Mouse (Mus musculus): ENCODE results near the gene Crtc3. TPM values are rescaled to one million over a fixed set of nuclear protein-coding genes. Genes with fewer than 3 reads are reported as not detected.

Crtc3 gene
- polyA plus RNA-seq, 2 experiments, result 1.9 to 2.4 TPM

- DNase-seq (ENCODE audit: low read depth in 3 of 3, low spot score in 3 of 3), result no peak
These were observed 112.9 kb downstream of the Crtc3 start for GRCm38 (mm10) chr7:80575750-80576149.

GRCm38 (mm10) chr7:80573076-80573475, 115.6 kb downstream of the Crtc3 start:
- Histone ChIP-seq H3K4me2 (ENCODE audit: low read depth) (no peak overlapping the region), H3K36me3 (replicated peaks; ENCODE audit: control insufficient read depth, insufficient read depth, low read depth) (no peaks in the 10 kb centered on the region), H3K27ac (no peak overlapping the region), H3K4me3 (ENCODE audit: insufficient read depth in 1 of 2, low read depth in 2 of 2, low read length in 2 of 2) (no peak overlapping the region), H3K9ac (replicated peaks) (no peak overlapping the region), H3K4me1 (replicated peaks; ENCODE audit: control insufficient read depth in 2 of 2, insufficient read depth in 2 of 2, low read length in 1 of 2) (peaks cover 0 to 2% of the 10 kb centered on the region in 2 experiments; a peak in 1 of 4 replicates), H3K27me3 (ENCODE audit: control insufficient read depth, insufficient read depth, low read length) (no peaks in the 10 kb centered on the region), H3K9me3 (ENCODE audit: control insufficient read depth, low read length) (no peaks in the 10 kb centered on the region)
- no peak for DNase-seq (ENCODE audit: low read depth in 3 of 3, low spot score in 3 of 3)
- WGBS (ENCODE audit: insufficient replicate concordance), result 45% methylated on average over 3 of the region's 3 CpGs
- no peak for TF ChIP-seq CTCF (IDR thresholded peaks at IDR 0.05; ENCODE audit: low read depth)
- no peak for TF ChIP-seq EP300 (IDR thresholded peaks at IDR 0.05; ENCODE audit: low read depth)
- ATAC-seq (ENCODE audit: insufficient read depth), result no peak

More at GRCm38 (mm10) chr7:80575750-80576149, 112.9 kb downstream of the Crtc3 start:
- peaks cover 0 to 2% of the 10 kb centered on the region in 2 experiments; a peak in 1 of 4 replicates for H3K4me1 ChIP-seq (replicated peaks; ENCODE audit: control insufficient read depth in 2 of 2, insufficient read depth in 2 of 2, low read length in 1 of 2)
- no peak overlapping the region for H3K4me2 ChIP-seq (ENCODE audit: low read depth)
- no peaks in the 10 kb centered on the region for H3K36me3 ChIP-seq (replicated peaks; ENCODE audit: control insufficient read depth, insufficient read depth, low read depth)
- no peak overlapping the region for H3K27ac ChIP-seq
- TF ChIP-seq EP300 (IDR thresholded peaks at IDR 0.05; ENCODE audit: low read depth) (no peak), CTCF (IDR thresholded peaks at IDR 0.05; ENCODE audit: low read depth) (no peak)
- no peak overlapping the region for H3K9ac ChIP-seq (replicated peaks)
- 15% methylated on average over 9 of the region's 9 CpGs for WGBS (ENCODE audit: insufficient replicate concordance)
- no peaks in the 10 kb centered on the region for H3K9me3 ChIP-seq (ENCODE audit: control insufficient read depth, low read length)
- no peak for ATAC-seq (ENCODE audit: insufficient read depth)
- no peaks in the 10 kb centered on the region for H3K27me3 ChIP-seq (ENCODE audit: control insufficient read depth, insufficient read depth, low read length)
- no peak overlapping the region for H3K4me3 ChIP-seq (ENCODE audit: insufficient read depth in 1 of 2, low read depth in 2 of 2, low read length in 2 of 2)

- Histone ChIP-seq H3K4me2 (ENCODE audit: low read depth) (no peak overlapping the region), H3K4me3 (ENCODE audit: insufficient read depth in 1 of 2, low read depth in 2 of 2, low read length in 2 of 2) (no peak overlapping the region), H3K36me3 (replicated peaks; ENCODE audit: control insufficient read depth, insufficient read depth, low read depth) (no peaks in the 10 kb centered on the region), H3K27ac (no peak overlapping the region), H3K4me1 (replicated peaks; ENCODE audit: control insufficient read depth in 2 of 2, insufficient read depth in 2 of 2, low read length in 1 of 2) (no peaks in the 10 kb centered on the region), H3K9me3 (ENCODE audit: control insufficient read depth, low read length) (no peaks in the 10 kb centered on the region), H3K27me3 (ENCODE audit: control insufficient read depth, insufficient read depth, low read length) (no peaks in the 10 kb centered on the region), H3K9ac (replicated peaks) (no peak overlapping the region)
- 73% methylated on average over 8 of the region's 8 CpGs for WGBS (ENCODE audit: insufficient replicate concordance)
- ATAC-seq (ENCODE audit: insufficient read depth) (no peak), DNase-seq (ENCODE audit: low read depth in 3 of 3, low spot score in 3 of 3) (no peak)
- TF ChIP-seq CTCF (IDR thresholded peaks at IDR 0.05; ENCODE audit: low read depth) (no peak), EP300 (IDR thresholded peaks at IDR 0.05; ENCODE audit: low read depth) (no peak)
These were observed 120.7 kb downstream of the Crtc3 start for GRCm38 (mm10) chr7:80567982-80568381.

- 60% methylated on average over 5 of the region's 5 CpGs for WGBS (ENCODE audit: insufficient replicate concordance)
- no peak for DNase-seq (ENCODE audit: low read depth in 3 of 3, low spot score in 3 of 3)
These were observed 126.7 kb downstream of the Crtc3 start for GRCm38 (mm10) chr7:80561931-80562330.

GRCm38 (mm10) chr7:80561271-80561670, 127.4 kb downstream of the Crtc3 start:
- H3K9ac ChIP-seq (replicated peaks), result no peak overlapping the region; the same call in 1 of the 2 replicates
- no peak overlapping the region for H3K4me3 ChIP-seq (ENCODE audit: insufficient read depth in 1 of 2, low read depth in 2 of 2, low read length in 2 of 2)
- TF ChIP-seq EP300 (IDR thresholded peaks at IDR 0.05; ENCODE audit: low read depth) (no peak), CTCF (IDR thresholded peaks at IDR 0.05; ENCODE audit: low read depth) (no peak)
- no peaks in the 10 kb centered on the region for H3K9me3 ChIP-seq (ENCODE audit: control insufficient read depth, low read length)
- no peaks in the 10 kb centered on the region for H3K27me3 ChIP-seq (ENCODE audit: control insufficient read depth, insufficient read depth, low read length)
- peaks cover 0 to 6% of the 10 kb centered on the region in 2 experiments; a peak in 1 of 4 replicates for H3K4me1 ChIP-seq (replicated peaks; ENCODE audit: control insufficient read depth in 2 of 2, insufficient read depth in 2 of 2, low read length in 1 of 2)
- ATAC-seq (ENCODE audit: insufficient read depth) (no peak), DNase-seq (ENCODE audit: low read depth in 3 of 3, low spot score in 3 of 3) (no peak)
- H3K27ac ChIP-seq, result no peak overlapping the region
- no peaks in the 10 kb centered on the region for H3K36me3 ChIP-seq (replicated peaks; ENCODE audit: control insufficient read depth, insufficient read depth, low read depth)
- WGBS (ENCODE audit: insufficient replicate concordance), result 59% methylated on average over 9 of the region's 9 CpGs
- no peak overlapping the region for H3K4me2 ChIP-seq (ENCODE audit: low read depth)

More at GRCm38 (mm10) chr7:80561931-80562330, 126.7 kb downstream of the Crtc3 start:
- H3K4me1 ChIP-seq (replicated peaks; ENCODE audit: control insufficient read depth in 2 of 2, insufficient read depth in 2 of 2, low read length in 1 of 2), result peaks cover 0 to 6% of the 10 kb centered on the region in 2 experiments; a peak in 1 of 4 replicates
- H3K9ac ChIP-seq (replicated peaks), result no peak overlapping the region
- TF ChIP-seq EP300 (IDR thresholded peaks at IDR 0.05; ENCODE audit: low read depth) (no peak), CTCF (IDR thresholded peaks at IDR 0.05; ENCODE audit: low read depth) (no peak)
- no peaks in the 10 kb centered on the region for H3K27me3 ChIP-seq (ENCODE audit: control insufficient read depth, insufficient read depth, low read length)
- H3K36me3 ChIP-seq (replicated peaks; ENCODE audit: control insufficient read depth, insufficient read depth, low read depth), result no peaks in the 10 kb centered on the region
- H3K9me3 ChIP-seq (ENCODE audit: control insufficient read depth, low read length), result no peaks in the 10 kb centered on the region
- H3K4me2 ChIP-seq (ENCODE audit: low read depth), result no peak overlapping the region
- H3K27ac ChIP-seq, result no peak overlapping the region
- no peak for ATAC-seq (ENCODE audit: insufficient read depth)
- no peak overlapping the region for H3K4me3 ChIP-seq (ENCODE audit: insufficient read depth in 1 of 2, low read depth in 2 of 2, low read length in 2 of 2)
